ENCODE assay signal across 8 mouse cellular contexts in the genomic region with DNA sequence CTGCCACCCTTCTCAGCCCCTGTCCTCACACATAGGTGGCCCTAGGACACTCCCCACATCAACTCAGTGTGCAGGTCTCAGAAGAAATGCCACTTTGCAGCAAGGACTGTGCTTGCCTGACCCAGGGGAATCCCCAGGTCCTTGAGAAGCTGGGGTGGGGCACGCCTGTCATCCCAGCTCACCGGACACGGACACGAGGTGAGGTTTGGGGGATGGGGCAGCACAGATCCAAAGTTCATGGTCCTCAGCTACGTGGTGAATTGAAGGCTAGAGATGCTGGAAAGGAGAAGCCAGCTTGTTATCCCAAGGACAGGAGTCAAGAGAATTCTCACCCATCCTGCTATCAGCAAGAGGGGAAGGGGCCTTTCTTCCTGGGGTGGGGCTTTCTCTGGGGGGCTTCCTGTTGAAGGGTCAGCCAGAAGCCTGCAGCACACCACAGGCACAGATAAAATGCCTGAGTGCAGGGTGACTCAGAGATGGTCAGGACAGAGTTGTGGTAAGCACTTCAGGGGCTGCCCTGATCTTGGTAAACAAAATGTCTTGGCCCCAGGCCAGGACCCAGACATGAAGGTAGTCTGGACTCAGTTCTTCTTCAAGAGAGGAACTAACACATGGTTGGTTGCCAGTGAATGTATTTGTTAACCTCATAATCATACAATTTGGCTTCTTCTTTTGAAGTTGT. TPM values are rescaled to one million over a fixed set of nuclear protein-coding genes. Genes with fewer than 3 reads are reported as not detected.
DNase-seq lines count a peak whose midpoint lies in the region; ATAC-seq and TF ChIP-seq lines count a peak whose summit lies in the region.

No protein-coding gene starts in this region.

- TF ChIP-seq CTCF in bone marrow, adult 2 months (IDR thresholded peaks at IDR 0.05; ENCODE audit: control insufficient read depth, insufficient read depth, low read length) = no peak
- no peak for TF ChIP-seq CTCF in lung, adult 2 months (IDR thresholded peaks at IDR 0.05; ENCODE audit: insufficient read depth, low read length)

- no peaks in the 10 kb centered on the region for H3K9me3 ChIP-seq in stomach, embryonic 14.5 days (ENCODE audit: control insufficient read depth, low read depth, low read length)

- H3K27ac ChIP-seq in bone marrow, adult 2 months (ENCODE audit: control insufficient read depth, insufficient read depth, low read depth, low read length, poor library complexity) = peak overlapping the region; percentile 60
- peak overlapping the region; percentile 59; the same call in 1 of the 2 replicates for H3K27ac ChIP-seq in stomach, embryonic 14.5 days (ENCODE audit: low read length)

- no peak for TF ChIP-seq POLR2A in bone marrow, adult 2 months (IDR thresholded peaks at IDR 0.05; ENCODE audit: borderline replicate concordance, control insufficient read depth, low read depth, low read length)
- TF ChIP-seq POLR2A in lung, adult 2 months (IDR thresholded peaks at IDR 0.05; ENCODE audit: borderline replicate concordance, extremely low read depth, low read depth, low read length) = no peak

- peak; percentile 73 for DNase-seq in testis, postnatal 10 days (ENCODE audit: low spot score)
- DNase-seq in testis, postnatal 14 days (ENCODE audit: low spot score) = no peak
- DNase-seq in induced T-regulatory cell, adult 2 months (ENCODE audit: low read depth) = peak; percentile 78
- DNase-seq in lung, adult 2 months = peak; percentile 62

- peaks cover 34% of the 10 kb centered on the region for H3K36me3 ChIP-seq in stomach, embryonic 14.5 days (ENCODE audit: control insufficient read depth, insufficient read depth, low read length)

- H3K27me3 ChIP-seq in stomach, embryonic 14.5 days (ENCODE audit: control insufficient read depth, insufficient read depth, low read length) = no peaks in the 10 kb centered on the region

- 19% methylated on average over 5 of the region's 5 CpGs for WGBS in bone marrow, adult 2 months
- 9% methylated on average over 5 of the region's 5 CpGs for WGBS in lung, adult 2 months
- 42% methylated on average over 5 of the region's 5 CpGs for WGBS in stomach, embryonic 14.5 days

- H3K4me2 ChIP-seq in stomach, embryonic 14.5 days (replicated peaks; ENCODE audit: low read depth, low read length) = no peak overlapping the region

- H3K9ac ChIP-seq in stomach, embryonic 14.5 days (replicated peaks; ENCODE audit: low read depth, low read length) = no peak overlapping the region

- ATAC-seq in stomach, embryonic 14.5 days (ENCODE audit: insufficient number of reproducible peaks, insufficient read depth, low FRiP score, low read depth) = no peak
- ATAC-seq in cerebellum, adult (ENCODE audit: insufficient number of reproducible peaks, low FRiP score, low TSS enrichment) = no peak
- no peak for ATAC-seq in frontal cortex, adult (ENCODE audit: low TSS enrichment)

- H3K4me3 ChIP-seq in bone marrow, adult 2 months (replicated peaks; ENCODE audit: control insufficient read depth, low read depth, low read length) = no peak overlapping the region
- H3K4me3 ChIP-seq in lung, adult 2 months (replicated peaks; ENCODE audit: extremely low read depth, low read depth, low read length) = no peak overlapping the region
- no peak overlapping the region for H3K4me3 ChIP-seq in stomach, embryonic 14.5 days (ENCODE audit: low read depth, low read length)

- H3K4me1 ChIP-seq in bone marrow, adult 2 months (ENCODE audit: control insufficient read depth, insufficient read depth, low read length) = peaks cover 5% of the 10 kb centered on the region
- peaks cover 30% of the 10 kb centered on the region for H3K4me1 ChIP-seq in lung, adult 2 months (ENCODE audit: control insufficient read depth, insufficient read depth, low read length)
- peaks cover 18% of the 10 kb centered on the region for H3K4me1 ChIP-seq in stomach, embryonic 14.5 days (ENCODE audit: control insufficient read depth, insufficient read depth, low read length)

RNA-seq across cellular contexts. Expression of a gene that starts 6.7 kb away (rescaled TPM):
- 35.6 and 44.5 TPM in 2 replicates for polyA plus RNA-seq in bone marrow, adult 2 months (2011; ENCODE audit: insufficient read depth, insufficient read length, low replicate concordance, missing spikeins)
- polyA plus RNA-seq in lung, adult 2 months (2012; rRNA removed) = 199 and 208 TPM in 2 replicates
- 220 TPM in 2 replicates for polyA plus RNA-seq in stomach, embryonic 14.5 days (2014; fragmentation: Nextera tagmentation; extraction: Ambion mirVana)

RNA-seq across cellular contexts. Expression of a gene that starts 14.0 kb away (rescaled TPM):
- 948 and 2,392 TPM in 2 replicates for polyA plus RNA-seq in bone marrow, adult 2 months (2011; ENCODE audit: insufficient read depth, insufficient read length, low replicate concordance, missing spikeins)
- 581 and 623 TPM in 2 replicates for polyA plus RNA-seq in lung, adult 2 months (2012; rRNA removed)
- 434 and 466 TPM in 2 replicates for polyA plus RNA-seq in stomach, embryonic 14.5 days (2014; fragmentation: Nextera tagmentation; extraction: Ambion mirVana)

RNA-seq across cellular contexts. Expression of a gene that starts 16.5 kb away (rescaled TPM):
- polyA plus RNA-seq in bone marrow, adult 2 months (2011; ENCODE audit: insufficient read depth, insufficient read length, low replicate concordance, missing spikeins) = 111 and 291 TPM in 2 replicates
- polyA plus RNA-seq in lung, adult 2 months (2012; rRNA removed) = 102 and 103 TPM in 2 replicates
- 5.1 and 5.7 TPM in 2 replicates for polyA plus RNA-seq in stomach, embryonic 14.5 days (2014; fragmentation: Nextera tagmentation; extraction: Ambion mirVana)

RNA-seq across cellular contexts. Expression of a gene that starts 36.6 kb away (rescaled TPM):
- 54.3 and 96.9 TPM in 2 replicates for polyA plus RNA-seq in bone marrow, adult 2 months (2011; ENCODE audit: insufficient read depth, insufficient read length, low replicate concordance, missing spikeins)
- polyA plus RNA-seq in lung, adult 2 months (2012; rRNA removed) = 31.4 and 38.2 TPM in 2 replicates
- 3.2 and 3.6 TPM in 2 replicates for polyA plus RNA-seq in stomach, embryonic 14.5 days (2014; fragmentation: Nextera tagmentation; extraction: Ambion mirVana)

RNA-seq across cellular contexts. Expression of a gene that starts 44.6 kb away (rescaled TPM):
- polyA plus RNA-seq in bone marrow, adult 2 months (2011; ENCODE audit: insufficient read depth, insufficient read length, low replicate concordance, missing spikeins) = 41.7 and 92.4 TPM in 2 replicates
- 387 and 395 TPM in 2 replicates for polyA plus RNA-seq in lung, adult 2 months (2012; rRNA removed)
- polyA plus RNA-seq in stomach, embryonic 14.5 days (2014; fragmentation: Nextera tagmentation; extraction: Ambion mirVana) = 397 and 424 TPM in 2 replicates

Comparison
In these comparisons a context has a peak if more than half of its experiments do, and no peak if none do; other contexts are left out.
1. RNA of a gene that starts 16.5 kb away (polyA plus RNA-seq): 111 to 291 TPM in bone marrow, adult 2 months and 102 to 103 TPM in lung, adult 2 months; 5.1 to 5.7 TPM in stomach, embryonic 14.5 days; every median in the first group is over 10 times any median in the second.